In the genomic region with DNA sequence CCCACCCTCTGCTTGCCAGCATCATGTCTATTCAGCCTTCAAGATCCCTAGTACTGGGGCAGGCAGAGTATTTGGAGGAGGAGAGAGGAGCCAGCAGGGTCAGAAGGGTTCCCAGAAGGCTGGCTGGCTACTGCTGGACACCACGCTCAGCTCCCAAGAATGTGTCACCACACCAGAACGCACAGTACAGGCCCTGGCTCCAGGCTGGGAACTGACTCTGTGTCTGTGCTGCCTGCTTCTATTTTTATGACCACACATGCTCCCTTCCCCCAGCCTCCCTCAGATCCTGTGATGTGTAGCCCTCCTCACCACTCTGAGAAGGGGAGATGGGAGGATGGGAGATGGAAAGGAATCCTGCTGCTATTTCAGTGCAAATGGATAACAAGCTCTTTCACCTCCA, we compare ENCODE assay signal across 8 mouse cellular contexts. TPM values are rescaled to one million over a fixed set of nuclear protein-coding genes. Genes with fewer than 3 reads are reported as not detected.
DNase-seq lines count a peak whose midpoint lies in the region; ATAC-seq lines count a peak whose summit lies in the region.

No protein-coding gene starts in this region.

- no peak overlapping the region for H3K4me2 ChIP-seq in embryonic facial prominence, embryonic 12.5 days (replicated peaks)
- H3K4me2 ChIP-seq in neural tube, embryonic 14.5 days (ENCODE audit: low read depth, low read length) = no peak overlapping the region
- H3K4me2 ChIP-seq in heart, embryonic 15.5 days = peak overlapping the region; percentile 31; the same call in 1 of the 2 replicates
- H3K4me2 ChIP-seq in limb, embryonic 15.5 days = no peak overlapping the region

- no peaks in the 10 kb centered on the region for H3K9me3 ChIP-seq in embryonic facial prominence, embryonic 12.5 days
- H3K9me3 ChIP-seq in embryonic facial prominence, embryonic 10.5 days = no peaks in the 10 kb centered on the region
- no peaks in the 10 kb centered on the region for H3K9me3 ChIP-seq in neural tube, embryonic 14.5 days (ENCODE audit: control insufficient read depth, low read length)
- H3K9me3 ChIP-seq in heart, embryonic 15.5 days (replicated peaks) = no peaks in the 10 kb centered on the region
- H3K9me3 ChIP-seq in limb, embryonic 15.5 days = no peaks in the 10 kb centered on the region

- H3K9ac ChIP-seq in embryonic facial prominence, embryonic 12.5 days = no peak overlapping the region
- no peak overlapping the region for H3K9ac ChIP-seq in neural tube, embryonic 14.5 days (replicated peaks; ENCODE audit: low read depth, low read length)
- no peak overlapping the region for H3K9ac ChIP-seq in heart, embryonic 15.5 days
- no peak overlapping the region for H3K9ac ChIP-seq in limb, embryonic 15.5 days

- DNase-seq in embryonic facial prominence, embryonic 10.5 days (ENCODE audit: low spot score) = no peak
- no peak for DNase-seq in neural tube, embryonic 10.5 days (ENCODE audit: extremely low spot score, low spot score)
- DNase-seq in thymus, postnatal 0 days (ENCODE audit: low spot score) = no peak
- no peak for DNase-seq in ovary, postnatal 36 days (ENCODE audit: low spot score)

- WGBS in embryonic facial prominence, embryonic 12.5 days = 59% methylated on average over 2 of the region's 2 CpGs
- 59% methylated on average over 2 of the region's 2 CpGs for WGBS in embryonic facial prominence, embryonic 10.5 days
- WGBS in neural tube, embryonic 14.5 days = 68% methylated on average over 2 of the region's 2 CpGs
- 18% methylated on average over 2 of the region's 2 CpGs for WGBS in heart, embryonic 15.5 days
- 39% methylated on average over 2 of the region's 2 CpGs for WGBS in limb, embryonic 15.5 days

- H3K36me3 ChIP-seq in embryonic facial prominence, embryonic 12.5 days = no peaks in the 10 kb centered on the region
- H3K36me3 ChIP-seq in embryonic facial prominence, embryonic 10.5 days (replicated peaks) = no peaks in the 10 kb centered on the region
- H3K36me3 ChIP-seq in neural tube, embryonic 14.5 days (ENCODE audit: control insufficient read depth, insufficient read depth, low read length) = no peaks in the 10 kb centered on the region
- no peaks in the 10 kb centered on the region for H3K36me3 ChIP-seq in heart, embryonic 15.5 days
- no peaks in the 10 kb centered on the region for H3K36me3 ChIP-seq in limb, embryonic 15.5 days

- no peak overlapping the region for H3K27ac ChIP-seq in embryonic facial prominence, embryonic 12.5 days
- no peak overlapping the region for H3K27ac ChIP-seq in embryonic facial prominence, embryonic 10.5 days (replicated peaks)
- H3K27ac ChIP-seq in neural tube, embryonic 14.5 days (ENCODE audit: low read depth, low read length) = no peak overlapping the region
- peak overlapping the region; percentile 96 for H3K27ac ChIP-seq in heart, embryonic 15.5 days
- no peak overlapping the region; the same call in 1 of the 2 replicates for H3K27ac ChIP-seq in limb, embryonic 15.5 days

- H3K27me3 ChIP-seq in embryonic facial prominence, embryonic 12.5 days = no peaks in the 10 kb centered on the region
- H3K27me3 ChIP-seq in embryonic facial prominence, embryonic 10.5 days (replicated peaks; ENCODE audit: low read depth, poor library complexity, severe bottlenecking) = no peaks in the 10 kb centered on the region
- no peaks in the 10 kb centered on the region for H3K27me3 ChIP-seq in neural tube, embryonic 14.5 days (ENCODE audit: control insufficient read depth, insufficient read depth, low read length)
- no peaks in the 10 kb centered on the region for H3K27me3 ChIP-seq in heart, embryonic 15.5 days
- no peaks in the 10 kb centered on the region for H3K27me3 ChIP-seq in limb, embryonic 15.5 days

- H3K4me3 ChIP-seq in embryonic facial prominence, embryonic 12.5 days = no peak overlapping the region
- H3K4me3 ChIP-seq in embryonic facial prominence, embryonic 10.5 days = no peak overlapping the region
- H3K4me3 ChIP-seq in neural tube, embryonic 14.5 days (ENCODE audit: low read depth, low read length) = no peak overlapping the region
- H3K4me3 ChIP-seq in heart, embryonic 15.5 days = no peak overlapping the region
- no peak overlapping the region for H3K4me3 ChIP-seq in limb, embryonic 15.5 days

- peak; percentile 60; the same call in 1 of the 2 replicates for ATAC-seq in embryonic facial prominence, embryonic 12.5 days (ENCODE audit: insufficient number of reproducible peaks, insufficient read depth, low FRiP score, low TSS enrichment)
- peak; percentile 74; the same call in 1 of the 2 replicates for ATAC-seq in neural tube, embryonic 14.5 days (ENCODE audit: low read depth)
- ATAC-seq in heart, embryonic 15.5 days (replicated peaks; ENCODE audit: insufficient number of reproducible peaks, insufficient read depth, low FRiP score, low read depth) = peak; percentile 97
- ATAC-seq in limb, embryonic 15.5 days (ENCODE audit: insufficient number of reproducible peaks, low FRiP score, low TSS enrichment, low read depth) = peak; percentile 80

- no peaks in the 10 kb centered on the region for H3K4me1 ChIP-seq in embryonic facial prominence, embryonic 12.5 days
- peaks cover 13% of the 10 kb centered on the region for H3K4me1 ChIP-seq in embryonic facial prominence, embryonic 10.5 days
- H3K4me1 ChIP-seq in neural tube, embryonic 14.5 days (ENCODE audit: control insufficient read depth, insufficient read depth, low read length) = no peaks in the 10 kb centered on the region
- H3K4me1 ChIP-seq in heart, embryonic 15.5 days (replicated peaks) = peaks cover 65% of the 10 kb centered on the region
- peaks cover 4% of the 10 kb centered on the region; the same call in 1 of the 2 replicates for H3K4me1 ChIP-seq in limb, embryonic 15.5 days

RNA-seq across cellular contexts. Expression of a gene that starts 20.8 kb away (rescaled TPM):
- polyA plus RNA-seq in embryonic facial prominence, embryonic 12.5 days (2016; fragmentation: Nextera tagmentation; extraction: Ambion mirVana) = 2.4 and 3.5 TPM in 2 replicates
- polyA plus RNA-seq in embryonic facial prominence, embryonic 10.5 days (2016; fragmentation: Nextera tagmentation; extraction: Ambion mirVana) = 3.6 TPM in 2 replicates
- 7.7 and 15.2 TPM in 2 replicates for polyA plus RNA-seq in neural tube, embryonic 14.5 days (2014; fragmentation: Nextera tagmentation; extraction: Ambion mirVana)
- polyA plus RNA-seq in heart, embryonic 15.5 days (2015; fragmentation: Nextera tagmentation; extraction: Ambion mirVana) = 4.6 and 5.0 TPM in 2 replicates
- polyA plus RNA-seq in limb, embryonic 15.5 days (2015; fragmentation: Nextera tagmentation; extraction: Ambion mirVana) = 8.5 and 9.1 TPM in 2 replicates
- 1.1 and 1.4 TPM in 2 replicates for polyA plus RNA-seq in thymus, postnatal 0 days (2015; fragmentation: Nextera tagmentation; extraction: Ambion mirVana)
